In the genomic region with DNA sequence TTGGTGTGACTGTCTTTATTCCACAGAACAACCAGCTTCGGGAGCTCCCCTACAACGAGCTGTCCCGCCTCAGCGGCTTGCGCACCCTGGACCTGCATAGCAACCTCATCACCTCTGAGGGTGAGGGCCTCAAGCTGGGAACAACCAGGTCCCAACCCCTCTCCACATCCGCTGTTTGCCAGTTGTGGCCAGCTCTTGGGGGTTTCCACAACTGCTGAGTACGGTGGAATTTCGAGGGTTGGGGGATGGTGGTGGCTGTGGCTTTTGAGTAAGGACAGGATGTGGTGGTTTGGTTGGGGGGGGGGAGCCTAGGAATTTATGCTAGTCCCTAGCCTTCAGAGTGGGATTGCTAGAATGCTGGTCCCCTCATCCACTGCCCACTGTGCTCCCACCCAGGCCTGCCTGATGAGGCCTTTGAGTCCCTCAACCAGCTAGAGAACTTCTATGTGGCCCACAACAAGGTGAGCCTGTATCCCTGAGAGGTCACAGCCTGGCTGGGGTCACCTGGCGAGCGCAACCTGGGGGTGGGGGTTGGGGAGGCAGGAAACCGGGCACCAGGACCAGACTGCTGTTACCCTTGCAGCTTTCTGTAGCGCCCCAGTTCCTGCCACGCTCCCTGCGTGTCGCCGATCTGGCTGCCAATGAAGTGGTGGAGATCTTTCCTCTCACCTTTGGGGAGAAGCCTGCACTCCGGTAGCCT, we compare ENCODE assay signal across 11 mouse cellular contexts. TPM values are rescaled to one million over a fixed set of nuclear protein-coding genes. Genes with fewer than 3 reads are reported as not detected.
DNase-seq lines count a peak whose midpoint lies in the region; ATAC-seq lines count a peak whose summit lies in the region.
"Had no signal": no experiment of that assay in that cellular context is flagged by ENCODE, and none has a peak within 500 bp of the region (broad histone marks: within the 10 kb centered on the region; RNA-seq: fewer than 3 reads in every experiment).

No protein-coding gene starts in this region.

- ATAC-seq in heart, embryonic 12.5 days (ENCODE audit: insufficient number of reproducible peaks, low FRiP score), result 0 out of 2 replicates have a peak, but pooled peaks have one; percentile 22
- no peak for ATAC-seq in limb, embryonic 15.5 days (ENCODE audit: insufficient number of reproducible peaks, low FRiP score, low TSS enrichment, low read depth)
- ATAC-seq in neural tube, embryonic 15.5 days (ENCODE audit: low FRiP score), result no peak

- H3K4me1 ChIP-seq in heart, embryonic 12.5 days (replicated peaks), result peaks cover 7% of the 10 kb centered on the region; the same call in 1 of the 2 replicates
- H3K4me1 ChIP-seq in limb, embryonic 15.5 days, result peaks cover 14% of the 10 kb centered on the region
- peaks cover 9% of the 10 kb centered on the region; the same call in 1 of the 2 replicates for H3K4me1 ChIP-seq in neural tube, embryonic 15.5 days
- peaks cover 19% of the 10 kb centered on the region for H3K4me1 ChIP-seq in forebrain, embryonic 10.5 days

- no peak for DNase-seq in heart, adult 9 months (ENCODE audit: low spot score in 2 of 2)
- peak; percentile 17 to 65 for DNase-seq in spleen, postnatal 4 days (ENCODE audit: low spot score in 2 of 2)
- no peak for DNase-seq in spleen, adult 18-20 months
- DNase-seq in urinary bladder, adult 2 months (ENCODE audit: low spot score), result no peak
- no peak for DNase-seq in forebrain, embryonic 10.5 days (ENCODE audit: extremely low spot score, low spot score)
- DNase-seq: cerebellum, adult 9-11 months had no signal

- no peak overlapping the region for H3K27ac ChIP-seq in heart, embryonic 12.5 days (ENCODE audit: poor library complexity, severe bottlenecking)
- H3K27ac ChIP-seq in limb, embryonic 15.5 days, result peak overlapping the region; percentile 59; the same call in 1 of the 2 replicates
- H3K27ac ChIP-seq in neural tube, embryonic 15.5 days (replicated peaks), result no peak overlapping the region
- H3K27ac ChIP-seq in forebrain, embryonic 10.5 days, result no peak overlapping the region
- H3K27ac ChIP-seq: hindbrain, embryonic 14.5 days; midbrain, embryonic 12.5 days had no signal

- H3K9me3 ChIP-seq in heart, embryonic 12.5 days (replicated peaks), result no peaks in the 10 kb centered on the region
- H3K9me3 ChIP-seq in limb, embryonic 15.5 days, result no peaks in the 10 kb centered on the region
- H3K9me3 ChIP-seq in neural tube, embryonic 15.5 days (replicated peaks), result no peaks in the 10 kb centered on the region
- no peaks in the 10 kb centered on the region for H3K9me3 ChIP-seq in forebrain, embryonic 10.5 days
- H3K9me3 ChIP-seq: midbrain, embryonic 12.5 days had no signal

- WGBS in heart, embryonic 12.5 days, result 56% methylated on average over 17 of the region's 17 CpGs
- 57% methylated on average over 17 of the region's 17 CpGs for WGBS in limb, embryonic 15.5 days
- 83% methylated on average over 17 of the region's 17 CpGs for WGBS in neural tube, embryonic 15.5 days
- 70% methylated on average over 17 of the region's 17 CpGs for WGBS in forebrain, embryonic 10.5 days

- H3K9ac ChIP-seq in heart, embryonic 12.5 days, result no peak overlapping the region
- no peak overlapping the region for H3K9ac ChIP-seq in limb, embryonic 15.5 days
- H3K9ac ChIP-seq in neural tube, embryonic 15.5 days (replicated peaks), result no peak overlapping the region
- H3K9ac ChIP-seq: hindbrain, embryonic 14.5 days; midbrain, embryonic 12.5 days had no signal

- H3K4me2 ChIP-seq in heart, embryonic 12.5 days, result no peak overlapping the region
- 0 out of 2 replicates have a peak overlapping the region, but pooled peaks have one; percentile 4 for H3K4me2 ChIP-seq in limb, embryonic 15.5 days
- no peak overlapping the region for H3K4me2 ChIP-seq in neural tube, embryonic 15.5 days
- H3K4me2 ChIP-seq: hindbrain, embryonic 14.5 days; midbrain, embryonic 12.5 days had no signal

- H3K27me3 ChIP-seq in heart, embryonic 12.5 days (replicated peaks), result peaks cover 33% of the 10 kb centered on the region
- no peaks in the 10 kb centered on the region for H3K27me3 ChIP-seq in limb, embryonic 15.5 days
- H3K27me3 ChIP-seq in neural tube, embryonic 15.5 days (replicated peaks), result no peaks in the 10 kb centered on the region
- peaks cover 6% of the 10 kb centered on the region; the same call in 1 of the 2 replicates for H3K27me3 ChIP-seq in forebrain, embryonic 10.5 days (ENCODE audit: poor library complexity, severe bottlenecking)

- no peak overlapping the region for H3K4me3 ChIP-seq in heart, embryonic 12.5 days
- no peak overlapping the region for H3K4me3 ChIP-seq in limb, embryonic 15.5 days
- H3K4me3 ChIP-seq in neural tube, embryonic 15.5 days (replicated peaks), result no peak overlapping the region
- no peak overlapping the region for H3K4me3 ChIP-seq in forebrain, embryonic 10.5 days
- H3K4me3 ChIP-seq: midbrain, embryonic 12.5 days had no signal

- peaks cover 8% of the 10 kb centered on the region; the same call in 1 of the 2 replicates for H3K36me3 ChIP-seq in heart, embryonic 12.5 days
- H3K36me3 ChIP-seq in limb, embryonic 15.5 days, result peaks cover 9% of the 10 kb centered on the region
- H3K36me3 ChIP-seq in neural tube, embryonic 15.5 days, result peaks cover 4% of the 10 kb centered on the region
- peaks cover 9% of the 10 kb centered on the region for H3K36me3 ChIP-seq in forebrain, embryonic 10.5 days (replicated peaks)

RNA-seq across cellular contexts. Expression of a gene that starts 1.6 kb away (rescaled TPM):
- polyA plus RNA-seq in heart, embryonic 12.5 days (2016; fragmentation: Nextera tagmentation; extraction: Ambion mirVana), result 0.14 TPM in 1 of 2 replicates, not detected in the other
- 2.0 and 2.2 TPM in 2 replicates for polyA plus RNA-seq in limb, embryonic 15.5 days (2015; fragmentation: Nextera tagmentation; extraction: Ambion mirVana)
- 0.66 and 1.1 TPM in 2 replicates for polyA plus RNA-seq in urinary bladder, adult 2 months (2012; rRNA removed)
- polyA plus RNA-seq in neural tube, embryonic 15.5 days (2015; fragmentation: Nextera tagmentation; extraction: Ambion mirVana), result 0.47 and 0.49 TPM in 2 replicates
- polyA plus RNA-seq in forebrain, embryonic 10.5 days (2016; fragmentation: Nextera tagmentation; extraction: Ambion mirVana), result 0.14 and 0.17 TPM in 2 replicates

RNA-seq across cellular contexts. Expression of a gene that starts 20.4 kb away (rescaled TPM):
- 17.7 and 18.1 TPM in 2 replicates for polyA plus RNA-seq in heart, embryonic 12.5 days (2016; fragmentation: Nextera tagmentation; extraction: Ambion mirVana)
- polyA plus RNA-seq in limb, embryonic 15.5 days (2015; fragmentation: Nextera tagmentation; extraction: Ambion mirVana), result 28.5 and 29.2 TPM in 2 replicates
- polyA plus RNA-seq in urinary bladder, adult 2 months (2012; rRNA removed), result 18.5 and 22.3 TPM in 2 replicates
- 41.3 and 43.7 TPM in 2 replicates for polyA plus RNA-seq in neural tube, embryonic 15.5 days (2015; fragmentation: Nextera tagmentation; extraction: Ambion mirVana)
- 17.3 and 20.8 TPM in 2 replicates for polyA plus RNA-seq in forebrain, embryonic 10.5 days (2016; fragmentation: Nextera tagmentation; extraction: Ambion mirVana)

RNA-seq across cellular contexts. Expression of a gene that starts 20.5 kb away (rescaled TPM):
- polyA plus RNA-seq in heart, embryonic 12.5 days (2016; fragmentation: Nextera tagmentation; extraction: Ambion mirVana), result 1.00 and 1.1 TPM in 2 replicates
- polyA plus RNA-seq in limb, embryonic 15.5 days (2015; fragmentation: Nextera tagmentation; extraction: Ambion mirVana), result 1.1 and 1.3 TPM in 2 replicates
- 0.62 and 0.74 TPM in 2 replicates for polyA plus RNA-seq in urinary bladder, adult 2 months (2012; rRNA removed)
- 2.0 and 2.6 TPM in 2 replicates for polyA plus RNA-seq in neural tube, embryonic 15.5 days (2015; fragmentation: Nextera tagmentation; extraction: Ambion mirVana)
- 1.9 and 2.4 TPM in 2 replicates for polyA plus RNA-seq in forebrain, embryonic 10.5 days (2016; fragmentation: Nextera tagmentation; extraction: Ambion mirVana)

RNA-seq across cellular contexts. Expression of a gene that starts 22.8 kb away (rescaled TPM):
- 10.5 and 11.4 TPM in 2 replicates for polyA plus RNA-seq in heart, embryonic 12.5 days (2016; fragmentation: Nextera tagmentation; extraction: Ambion mirVana)
- polyA plus RNA-seq in limb, embryonic 15.5 days (2015; fragmentation: Nextera tagmentation; extraction: Ambion mirVana), result 6.8 and 8.7 TPM in 2 replicates
- 20.4 and 26.6 TPM in 2 replicates for polyA plus RNA-seq in urinary bladder, adult 2 months (2012; rRNA removed)
- polyA plus RNA-seq in neural tube, embryonic 15.5 days (2015; fragmentation: Nextera tagmentation; extraction: Ambion mirVana), result 18.5 and 21.6 TPM in 2 replicates
- 17.0 and 18.5 TPM in 2 replicates for polyA plus RNA-seq in forebrain, embryonic 10.5 days (2016; fragmentation: Nextera tagmentation; extraction: Ambion mirVana)

RNA-seq across cellular contexts. Expression of a gene that starts 57.7 kb away (rescaled TPM):
- 1.7 and 3.0 TPM in 2 replicates for polyA plus RNA-seq in heart, embryonic 12.5 days (2016; fragmentation: Nextera tagmentation; extraction: Ambion mirVana)
- polyA plus RNA-seq in limb, embryonic 15.5 days (2015; fragmentation: Nextera tagmentation; extraction: Ambion mirVana), result 1.8 and 3.0 TPM in 2 replicates
- polyA plus RNA-seq in urinary bladder, adult 2 months (2012; rRNA removed), result 0.13 TPM in 1 of 2 replicates, not detected in the other
- 7.4 and 11.9 TPM in 2 replicates for polyA plus RNA-seq in neural tube, embryonic 15.5 days (2015; fragmentation: Nextera tagmentation; extraction: Ambion mirVana)
- polyA plus RNA-seq in forebrain, embryonic 10.5 days (2016; fragmentation: Nextera tagmentation; extraction: Ambion mirVana), result 2.6 and 3.7 TPM in 2 replicates

Comparison
In these comparisons a context has a peak if more than half of its experiments do, and no peak if none do; other contexts are left out.
1. DNase-seq: peak in spleen, postnatal 4 days (2 of 2); none in heart, adult 9 months (0 of 2), spleen, adult 18-20 months (0 of 2), urinary bladder, adult 2 months (single experiment) and forebrain, embryonic 10.5 days (single experiment).